Mouse (Mus musculus): ENCODE data around the gene Mobp. TPM values are rescaled to one million over a fixed set of nuclear protein-coding genes. Genes with fewer than 3 reads are reported as not detected.

Gene Mobp
- polyA plus RNA-seq, 1 experiment from 2014 or later, result not detected

- H3K27ac ChIP-seq, result no peak overlapping the region
- no peaks in the 10 kb centered on the region for H3K36me3 ChIP-seq
- H3K27me3 ChIP-seq (ENCODE audit: insufficient read depth, poor library complexity, severe bottlenecking), result no peaks in the 10 kb centered on the region; the same call in none of the 2 replicates
- H3K9me3 ChIP-seq, result no peaks in the 10 kb centered on the region
- WGBS, result 81% methylated on average over 12 of the region's 12 CpGs
- H3K4me1 ChIP-seq, result no peaks in the 10 kb centered on the region
- no peak for DNase-seq (ENCODE audit: low spot score)
- no peak overlapping the region for H3K4me3 ChIP-seq
Measured at GRCm38 (mm10) chr9:120151906-120152399, 2.4 kb downstream of the Mobp start.

GRCm38 (mm10) chr9:120158047-120158446 is 8.5 kb downstream of the Mobp start:
- WGBS, result 38% methylated on average over 4 of the region's 4 CpGs
- Histone ChIP-seq H3K27me3 (ENCODE audit: insufficient read depth, poor library complexity, severe bottlenecking) (no peaks in the 10 kb centered on the region; the same call in 1 of the 2 replicates), H3K4me1 (no peaks in the 10 kb centered on the region), H3K27ac (no peak overlapping the region), H3K9me3 (no peaks in the 10 kb centered on the region), H3K4me3 (no peak overlapping the region), H3K36me3 (no peaks in the 10 kb centered on the region)
- no peak for DNase-seq (ENCODE audit: low spot score)

GRCm38 (mm10) chr9:120163862-120164261 is 14.4 kb downstream of the Mobp start:
- no peak overlapping the region for H3K27ac ChIP-seq
- WGBS, result 86% methylated on average over 16 of the region's 16 CpGs
- no peak for DNase-seq (ENCODE audit: low spot score)
- H3K36me3 ChIP-seq, result no peaks in the 10 kb centered on the region
- H3K27me3 ChIP-seq (ENCODE audit: insufficient read depth, poor library complexity, severe bottlenecking), result peaks cover 16% of the 10 kb centered on the region; the same call in 1 of the 2 replicates
- H3K4me3 ChIP-seq, result no peak overlapping the region
- H3K9me3 ChIP-seq, result no peaks in the 10 kb centered on the region
- no peaks in the 10 kb centered on the region for H3K4me1 ChIP-seq

GRCm38 (mm10) chr9:120167826-120168225 is 18.3 kb downstream of the Mobp start:
- DNase-seq (ENCODE audit: low spot score), result no peak
- H3K36me3 ChIP-seq, result no peaks in the 10 kb centered on the region
- H3K27me3 ChIP-seq (ENCODE audit: insufficient read depth, poor library complexity, severe bottlenecking), result peaks cover 17% of the 10 kb centered on the region; the same call in 1 of the 2 replicates
- no peaks in the 10 kb centered on the region for H3K4me1 ChIP-seq
- no peak overlapping the region for H3K4me3 ChIP-seq
- WGBS, result 53% methylated on average over 11 of the region's 11 CpGs
- H3K27ac ChIP-seq, result no peak overlapping the region
- H3K9me3 ChIP-seq, result no peaks in the 10 kb centered on the region

GRCm38 (mm10) chr9:120171295-120171694 is 21.8 kb downstream of the Mobp start:
- H3K4me1 ChIP-seq, result no peaks in the 10 kb centered on the region

GRCm38 (mm10) chr9:120174436-120175137 is 25.1 kb downstream of the Mobp start:
- Histone ChIP-seq H3K36me3 (no peaks in the 10 kb centered on the region), H3K27ac (no peak overlapping the region), H3K4me1 (no peaks in the 10 kb centered on the region), H3K27me3 (ENCODE audit: insufficient read depth, poor library complexity, severe bottlenecking) (no peaks in the 10 kb centered on the region), H3K9me3 (no peaks in the 10 kb centered on the region), H3K4me3 (no peak overlapping the region)
- no peak for DNase-seq (ENCODE audit: low spot score)
- WGBS, result 85% methylated on average over 18 of the region's 18 CpGs

More at GRCm38 (mm10) chr9:120171295-120171694, 21.8 kb downstream of the Mobp start:
- Histone ChIP-seq H3K36me3 (no peaks in the 10 kb centered on the region), H3K27ac (no peak overlapping the region), H3K27me3 (ENCODE audit: insufficient read depth, poor library complexity, severe bottlenecking) (peaks cover 17% of the 10 kb centered on the region; the same call in 1 of the 2 replicates), H3K9me3 (no peaks in the 10 kb centered on the region), H3K4me3 (no peak overlapping the region)
- 41% methylated on average over 5 of the region's 5 CpGs for WGBS
- no peak for DNase-seq (ENCODE audit: low spot score)

GRCm38 (mm10) chr9:120178813-120179212 is 29.3 kb downstream of the Mobp start:
- no peaks in the 10 kb centered on the region for H3K36me3 ChIP-seq
- H3K27me3 ChIP-seq (ENCODE audit: insufficient read depth, poor library complexity, severe bottlenecking), result no peaks in the 10 kb centered on the region
- no peaks in the 10 kb centered on the region for H3K4me1 ChIP-seq
- no peaks in the 10 kb centered on the region for H3K9me3 ChIP-seq
- 81% methylated on average over 10 of the region's 10 CpGs for WGBS
- no peak overlapping the region for H3K4me3 ChIP-seq
- no peak for DNase-seq (ENCODE audit: low spot score)
- H3K27ac ChIP-seq, result no peak overlapping the region

GRCm38 (mm10) chr9:120184499-120184898 is 35.0 kb downstream of the Mobp start:
- 34% methylated on average over 13 of the region's 13 CpGs for WGBS
- Histone ChIP-seq H3K4me3 (no peak overlapping the region), H3K9me3 (no peaks in the 10 kb centered on the region), H3K36me3 (no peaks in the 10 kb centered on the region), H3K4me1 (no peaks in the 10 kb centered on the region), H3K27me3 (ENCODE audit: insufficient read depth, poor library complexity, severe bottlenecking) (no peaks in the 10 kb centered on the region), H3K27ac (no peak overlapping the region)
- no peak for DNase-seq (ENCODE audit: low spot score)

GRCm38 (mm10) chr9:120186856-120187255 is 37.3 kb downstream of the Mobp start:
- Histone ChIP-seq H3K9me3 (no peaks in the 10 kb centered on the region), H3K4me1 (no peaks in the 10 kb centered on the region), H3K27me3 (ENCODE audit: insufficient read depth, poor library complexity, severe bottlenecking) (peaks cover 10% of the 10 kb centered on the region), H3K27ac (no peak overlapping the region), H3K36me3 (no peaks in the 10 kb centered on the region), H3K4me3 (no peak overlapping the region)
- WGBS, result 75% methylated on average over 5 of the region's 5 CpGs
- DNase-seq (ENCODE audit: low spot score), result no peak

GRCm38 (mm10) chr9:120190891-120191290 is 41.4 kb downstream of the Mobp start:
- Histone ChIP-seq H3K4me3 (peak overlapping the region; percentile 54), H3K36me3 (no peaks in the 10 kb centered on the region), H3K27me3 (ENCODE audit: insufficient read depth, poor library complexity, severe bottlenecking) (peaks cover 10% of the 10 kb centered on the region), H3K9me3 (no peaks in the 10 kb centered on the region), H3K27ac (peak overlapping the region; percentile 22; the same call in 1 of the 2 replicates), H3K4me1 (no peaks in the 10 kb centered on the region)
- 49% methylated on average over 13 of the region's 13 CpGs for WGBS
- DNase-seq (ENCODE audit: low spot score), result no peak

- Histone ChIP-seq H3K9me3 (no peaks in the 10 kb centered on the region), H3K4me3 (peak overlapping the region; percentile 54), H3K36me3 (no peaks in the 10 kb centered on the region), H3K4me1 (no peaks in the 10 kb centered on the region), H3K27ac (peak overlapping the region; percentile 22; the same call in 1 of the 2 replicates), H3K27me3 (ENCODE audit: insufficient read depth, poor library complexity, severe bottlenecking) (peaks cover 10% of the 10 kb centered on the region)
- 28% methylated on average over 21 of the region's 21 CpGs for WGBS
- no peak for DNase-seq (ENCODE audit: low spot score)
Measured at GRCm38 (mm10) chr9:120191362-120192098, 42.0 kb downstream of the Mobp start.

- Histone ChIP-seq H3K36me3 (no peaks in the 10 kb centered on the region), H3K4me1 (no peaks in the 10 kb centered on the region), H3K4me3 (no peak overlapping the region), H3K27ac (no peak overlapping the region), H3K9me3 (no peaks in the 10 kb centered on the region), H3K27me3 (ENCODE audit: insufficient read depth, poor library complexity, severe bottlenecking) (peaks cover 10% of the 10 kb centered on the region)
- 76% methylated on average over 7 of the region's 7 CpGs for WGBS
- DNase-seq (ENCODE audit: low spot score), result no peak
Measured at GRCm38 (mm10) chr9:120192742-120193141, 43.2 kb downstream of the Mobp start.

- Histone ChIP-seq H3K27me3 (ENCODE audit: insufficient read depth, poor library complexity, severe bottlenecking) (peaks cover 5% of the 10 kb centered on the region; the same call in 1 of the 2 replicates), H3K36me3 (no peaks in the 10 kb centered on the region), H3K27ac (no peak overlapping the region), H3K9me3 (no peaks in the 10 kb centered on the region), H3K4me3 (no peak overlapping the region), H3K4me1 (no peaks in the 10 kb centered on the region)
- WGBS, result 46% methylated on average over 4 of the region's 4 CpGs
- no peak for DNase-seq (ENCODE audit: low spot score)
Measured at GRCm38 (mm10) chr9:120200873-120201272, 51.4 kb downstream of the Mobp start.
